Mouse (Mus musculus) gastrocnemius, postnatal 4 days (tissue): ENCODE measurements at regions not wholly inside any gene's neighbourhood (a gene's known extent, or its start where the extent isn't known, plus 50 kb on each side); places are given as distances from the start of the nearest gene placed in this dataset. TPM values are rescaled to one million over a fixed set of nuclear protein-coding genes. Genes with fewer than 3 reads are reported as not detected.

Experiments
- microRNA-seq: library from miRNA; unstranded; fragments of <30 nt; microRNA quantifications from one replicate; pipeline ENCODE4 v1.2.0, GENCODE M21; 2021

Small RNA genes lying in the stretch of these regions (microRNA-seq; reads per million reads assigned to microRNA genes)
- gene Gm44358: not detected
